Mouse (Mus musculus): ENCODE data around the gene Clic4. TPM values are rescaled to one million over a fixed set of nuclear protein-coding genes. Genes with fewer than 3 reads are reported as not detected.
A peak's percentile ranks its signal among the peaks of the same experiment; 100 is the strongest.

The Clic4 gene
- polyA plus RNA-seq, 1 experiment from 2014 or later = 211 TPM

DNA sequence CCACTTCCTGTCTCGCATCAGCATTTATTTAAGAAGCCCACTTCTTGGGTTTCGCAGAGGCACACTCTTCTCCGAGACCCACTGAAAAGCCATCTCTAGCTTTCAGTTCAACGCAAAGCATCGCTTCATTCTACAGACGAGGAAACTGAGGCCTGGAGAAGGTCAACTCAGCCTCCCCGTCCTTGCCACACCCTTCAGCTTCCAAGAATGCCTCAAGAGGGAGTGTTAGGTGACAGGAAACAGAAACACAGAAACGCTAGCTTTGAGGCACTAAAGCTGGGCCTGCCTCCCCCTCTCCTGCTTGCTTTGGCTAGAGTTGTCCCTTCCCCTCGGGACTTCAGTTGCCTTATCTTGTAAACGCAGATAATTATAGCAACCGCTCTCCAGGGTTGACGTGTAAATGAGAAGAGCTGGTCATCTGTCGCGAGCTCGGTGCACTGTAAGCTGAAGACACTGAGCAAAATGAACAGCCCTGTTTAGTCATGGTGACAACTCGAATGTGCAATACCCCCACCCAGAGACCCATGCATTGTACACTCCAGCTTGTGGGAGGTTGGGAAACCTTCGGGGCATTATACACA, 40.6 kb upstream of the Clic4 start:
- DNase-seq (ENCODE audit: low spot score) = peak; percentile 93
- Histone ChIP-seq H3K27me3 (replicated peaks; ENCODE audit: insufficient read depth, low read length) (no peaks in the 10 kb centered on the region), H3K9me3 (ENCODE audit: low read length) (no peaks in the 10 kb centered on the region), H3K27ac (ENCODE audit: low read length) (peak overlapping the region; percentile 92), H3K4me1 (ENCODE audit: insufficient read depth, low read depth, low read length) (peaks cover 17% of the 10 kb centered on the region), H3K4me2 (replicated peaks; ENCODE audit: low read depth, low read length) (peak overlapping the region; percentile 30), H3K36me3 (ENCODE audit: insufficient read depth, low read length) (no peaks in the 10 kb centered on the region), H3K9ac (replicated peaks; ENCODE audit: low read depth) (no peak overlapping the region), H3K4me3 (ENCODE audit: low read depth, low read length) (no peak overlapping the region)
- peak; percentile 8; the same call in 1 of the 2 replicates for TF ChIP-seq CTCF (IDR thresholded peaks at IDR 0.05)
- no peak for TF ChIP-seq EP300 (IDR thresholded peaks at IDR 0.05)
- WGBS = 27% methylated on average over 17 of the region's 17 CpGs
- peak; percentile 70 for ATAC-seq

DNA sequence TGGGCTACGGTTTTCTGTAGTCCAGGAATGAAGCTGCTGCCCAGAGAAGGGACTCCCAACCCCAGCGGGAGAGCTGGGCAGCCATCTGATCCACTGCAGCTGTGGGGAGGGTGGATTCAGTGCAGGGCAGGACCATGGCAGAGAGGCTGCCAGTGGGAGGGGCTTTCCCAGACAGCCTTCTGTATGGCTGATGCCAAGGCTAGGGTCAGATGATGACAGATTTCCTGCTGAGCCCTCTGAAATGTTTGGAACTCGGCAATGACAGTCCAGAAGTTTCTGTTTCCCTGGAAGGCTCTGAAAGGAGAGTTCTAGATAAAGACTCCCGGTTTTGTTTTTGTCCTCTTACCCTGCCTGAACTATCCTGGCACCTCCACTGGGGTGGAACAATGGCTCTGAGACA, 40.1 kb upstream of the Clic4 start:
- DNase-seq (ENCODE audit: low spot score) (peak; percentile 95), ATAC-seq (peak; percentile 91)
- H3K4me2 ChIP-seq (replicated peaks; ENCODE audit: low read depth, low read length) = peak overlapping the region; percentile 30
- WGBS = 18% methylated on average over 4 of the region's 4 CpGs
- no peak overlapping the region for H3K9ac ChIP-seq (replicated peaks; ENCODE audit: low read depth)
- no peaks in the 10 kb centered on the region for H3K9me3 ChIP-seq (ENCODE audit: low read length)
- TF ChIP-seq EP300 (IDR thresholded peaks at IDR 0.05) (peak; percentile 60; the same call in 1 of the 2 replicates), CTCF (IDR thresholded peaks at IDR 0.05) (no peak)
- H3K36me3 ChIP-seq (ENCODE audit: insufficient read depth, low read length) = no peaks in the 10 kb centered on the region
- no peak overlapping the region for H3K4me3 ChIP-seq (ENCODE audit: low read depth, low read length)
- peaks cover 22% of the 10 kb centered on the region for H3K4me1 ChIP-seq (ENCODE audit: insufficient read depth, low read depth, low read length)
- no peaks in the 10 kb centered on the region for H3K27me3 ChIP-seq (replicated peaks; ENCODE audit: insufficient read depth, low read length)
- H3K27ac ChIP-seq (ENCODE audit: low read length) = peak overlapping the region; percentile 92

- no peak overlapping the region for H3K4me3 ChIP-seq (ENCODE audit: low read depth, low read length)
- ATAC-seq = no peak
- H3K9ac ChIP-seq (replicated peaks; ENCODE audit: low read depth) = no peak overlapping the region
- no peaks in the 10 kb centered on the region for H3K9me3 ChIP-seq (ENCODE audit: low read length)
- H3K27me3 ChIP-seq (replicated peaks; ENCODE audit: insufficient read depth, low read length) = no peaks in the 10 kb centered on the region
- no peaks in the 10 kb centered on the region for H3K36me3 ChIP-seq (ENCODE audit: insufficient read depth, low read length)
- TF ChIP-seq EP300 (IDR thresholded peaks at IDR 0.05) (no peak), CTCF (IDR thresholded peaks at IDR 0.05) (no peak)
- peaks cover 29% of the 10 kb centered on the region for H3K4me1 ChIP-seq (ENCODE audit: insufficient read depth, low read depth, low read length)
- H3K27ac ChIP-seq (ENCODE audit: low read length) = no peak overlapping the region
- H3K4me2 ChIP-seq (replicated peaks; ENCODE audit: low read depth, low read length) = no peak overlapping the region
- WGBS = 63% methylated on average over 8 of the region's 8 CpGs
- no peak for DNase-seq (ENCODE audit: low spot score)
Observed at GRCm38 (mm10) chr4:135310371-135310770, 37.8 kb upstream of the Clic4 start.

DNA sequence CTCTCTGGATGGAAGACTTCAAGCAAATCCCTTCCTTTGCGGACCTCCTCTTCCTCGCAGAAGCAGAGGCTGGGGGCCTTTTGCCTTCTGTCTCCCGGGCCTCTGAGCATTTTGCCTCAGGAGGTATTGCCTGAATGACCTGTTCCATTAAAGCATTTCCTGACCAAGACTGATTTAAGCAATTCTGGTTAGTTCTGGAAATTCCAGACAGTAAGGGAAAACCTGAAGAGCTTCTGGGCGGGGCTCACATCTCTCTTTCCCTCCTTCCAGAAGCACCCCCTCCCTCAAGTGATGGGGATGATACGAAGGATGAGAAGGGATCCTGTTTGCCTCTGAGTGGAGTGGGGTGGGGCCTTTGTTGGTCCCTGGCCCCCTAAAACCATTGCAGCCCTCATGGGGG, 37.1 kb upstream of the Clic4 start:
- Histone ChIP-seq H3K4me2 (replicated peaks; ENCODE audit: low read depth, low read length) (no peak overlapping the region), H3K27ac (ENCODE audit: low read length) (no peak overlapping the region), H3K36me3 (ENCODE audit: insufficient read depth, low read length) (no peaks in the 10 kb centered on the region), H3K4me3 (ENCODE audit: low read depth, low read length) (no peak overlapping the region), H3K9ac (replicated peaks; ENCODE audit: low read depth) (no peak overlapping the region), H3K27me3 (replicated peaks; ENCODE audit: insufficient read depth, low read length) (no peaks in the 10 kb centered on the region), H3K9me3 (ENCODE audit: low read length) (no peaks in the 10 kb centered on the region), H3K4me1 (ENCODE audit: insufficient read depth, low read depth, low read length) (peaks cover 29% of the 10 kb centered on the region)
- TF ChIP-seq CTCF (IDR thresholded peaks at IDR 0.05) (no peak), EP300 (IDR thresholded peaks at IDR 0.05) (no peak)
- DNase-seq (ENCODE audit: low spot score) (no peak), ATAC-seq (no peak)
- WGBS = 62% methylated on average over 5 of the region's 5 CpGs

DNA sequence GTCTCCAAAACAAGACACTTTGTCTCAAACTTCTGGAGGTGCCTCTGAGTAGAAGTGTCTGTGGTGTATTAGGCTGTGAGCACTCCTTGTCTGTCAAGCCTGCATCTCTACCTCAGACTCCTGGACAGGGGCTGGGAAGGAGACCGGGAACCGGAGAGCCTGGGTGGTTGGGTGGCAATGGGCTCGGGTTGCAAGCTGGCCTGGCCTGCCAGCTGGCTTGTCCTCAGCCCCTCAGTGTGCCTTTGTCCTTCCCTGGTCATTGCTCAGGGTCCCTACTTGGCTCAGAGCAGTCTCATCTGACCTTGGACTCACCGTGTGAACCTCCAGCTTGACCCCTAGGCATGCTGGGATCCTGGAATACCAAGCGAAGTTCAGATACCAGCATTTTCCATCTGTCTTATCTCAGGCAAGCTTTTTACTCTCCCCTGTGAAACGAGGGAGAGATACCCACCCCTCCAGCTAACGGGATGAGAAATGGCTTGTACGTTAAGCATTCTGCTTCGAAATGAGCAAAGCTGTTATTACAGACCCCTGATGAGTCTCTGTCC, 36.6 kb upstream of the Clic4 start:
- ATAC-seq (no peak), DNase-seq (ENCODE audit: low spot score) (no peak)
- Histone ChIP-seq H3K4me2 (replicated peaks; ENCODE audit: low read depth, low read length) (no peak overlapping the region), H3K27ac (ENCODE audit: low read length) (no peak overlapping the region), H3K4me1 (ENCODE audit: insufficient read depth, low read depth, low read length) (peaks cover 24% of the 10 kb centered on the region), H3K9me3 (ENCODE audit: low read length) (no peaks in the 10 kb centered on the region), H3K27me3 (replicated peaks; ENCODE audit: insufficient read depth, low read length) (no peaks in the 10 kb centered on the region), H3K4me3 (ENCODE audit: low read depth, low read length) (no peak overlapping the region), H3K36me3 (ENCODE audit: insufficient read depth, low read length) (no peaks in the 10 kb centered on the region), H3K9ac (replicated peaks; ENCODE audit: low read depth) (no peak overlapping the region)
- TF ChIP-seq EP300 (IDR thresholded peaks at IDR 0.05) (no peak), CTCF (IDR thresholded peaks at IDR 0.05) (no peak)
- 64% methylated on average over 9 of the region's 9 CpGs for WGBS

DNA sequence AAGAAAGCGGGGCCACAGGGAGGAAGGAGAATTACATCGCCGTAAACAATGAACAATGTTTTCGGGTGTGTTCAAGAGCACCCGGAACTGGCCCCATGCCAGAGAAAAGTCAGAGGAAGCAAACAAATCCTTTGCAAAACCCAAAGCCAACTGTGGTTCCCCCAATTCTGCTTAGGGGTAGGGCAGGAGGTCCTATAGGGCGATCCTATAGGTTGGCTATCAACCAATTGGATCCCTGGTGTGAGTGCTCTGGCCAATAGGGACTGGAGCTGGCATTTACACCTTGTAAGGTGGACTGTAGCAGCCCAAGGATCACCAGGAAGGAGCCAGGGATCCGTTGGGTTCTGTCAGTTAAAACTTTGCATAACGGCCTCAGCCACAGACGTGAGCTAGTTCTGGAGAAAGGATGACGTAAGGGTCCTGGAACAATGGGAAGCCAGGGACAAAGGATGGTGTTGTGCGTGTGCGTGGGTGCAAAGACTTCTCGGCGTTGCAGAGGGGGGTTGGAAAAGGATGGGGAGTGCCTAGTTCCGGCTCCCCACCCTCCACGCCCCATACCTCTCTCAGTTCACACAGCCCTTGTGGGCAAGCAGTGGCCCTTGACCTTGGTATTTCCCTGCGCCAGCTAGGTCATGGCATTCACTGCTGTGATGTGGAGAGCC, 34.5 kb upstream of the Clic4 start:
- TF ChIP-seq EP300 (IDR thresholded peaks at IDR 0.05) (peak; percentile 79), CTCF (IDR thresholded peaks at IDR 0.05) (no peak)
- Histone ChIP-seq H3K4me2 (replicated peaks; ENCODE audit: low read depth, low read length) (no peak overlapping the region), H3K9me3 (ENCODE audit: low read length) (no peaks in the 10 kb centered on the region), H3K27ac (ENCODE audit: low read length) (peak overlapping the region; percentile 80), H3K27me3 (replicated peaks; ENCODE audit: insufficient read depth, low read length) (no peaks in the 10 kb centered on the region), H3K9ac (replicated peaks; ENCODE audit: low read depth) (no peak overlapping the region), H3K36me3 (ENCODE audit: insufficient read depth, low read length) (no peaks in the 10 kb centered on the region), H3K4me1 (ENCODE audit: insufficient read depth, low read depth, low read length) (peaks cover 12% of the 10 kb centered on the region), H3K4me3 (ENCODE audit: low read depth, low read length) (no peak overlapping the region)
- 34% methylated on average over 17 of the region's 17 CpGs for WGBS
- ATAC-seq (peak; percentile 79), DNase-seq (ENCODE audit: low spot score) (peak; percentile 86)
